Mouse (Mus musculus): ENCODE results near the gene Fzr1. TPM values are rescaled to one million over a fixed set of nuclear protein-coding genes. Genes with fewer than 3 reads are reported as not detected.

Fzr1 gene
- polyA plus RNA-seq, 1 experiment from 2014 or later, result 112 TPM

DNA sequence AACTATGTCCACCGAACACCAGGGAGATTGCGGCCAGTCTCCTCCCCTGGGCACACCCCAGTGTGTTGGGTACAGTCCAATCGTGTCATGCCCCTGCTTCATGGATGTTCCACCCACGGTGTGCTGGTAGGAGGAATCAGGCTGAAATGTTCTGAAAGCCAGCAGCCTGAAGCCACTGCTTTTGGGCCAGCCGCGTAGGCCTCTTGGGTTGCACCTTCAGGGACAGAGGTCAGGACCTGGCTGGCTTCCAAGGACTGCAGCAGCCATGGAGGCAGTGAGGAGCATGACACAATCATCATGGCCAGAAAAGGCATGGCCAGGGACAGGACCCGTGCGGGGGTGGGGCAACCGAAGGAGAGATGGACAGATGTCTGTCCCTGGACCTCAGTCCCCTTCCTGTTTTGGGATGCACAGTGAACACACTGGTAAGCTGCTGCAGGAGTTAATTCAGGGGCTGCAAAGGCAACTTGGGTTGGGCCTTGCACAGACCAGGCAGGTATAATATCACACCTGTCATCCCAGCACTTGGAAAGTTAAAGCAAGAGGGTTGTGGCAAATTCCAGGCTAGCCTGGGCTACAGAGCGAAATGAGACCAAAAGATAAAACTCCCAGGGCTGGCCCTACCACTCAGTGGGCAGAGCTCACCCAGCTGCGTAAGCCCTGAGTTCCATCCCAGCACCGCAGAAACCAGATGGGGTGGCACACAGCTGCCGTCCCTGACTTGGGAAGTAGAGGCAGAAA, 59.6 kb downstream of the Fzr1 start:
- Histone ChIP-seq H3K4me1 (peaks cover 48% of the 10 kb centered on the region), H3K27ac (peak overlapping the region; percentile 89), H3K9me3 (no peaks in the 10 kb centered on the region), H3K36me3 (peaks cover 68% of the 10 kb centered on the region), H3K4me3 (peak overlapping the region; percentile 96; the same call in 1 of the 2 replicates), H3K9ac (peak overlapping the region; percentile 67; the same call in 1 of the 2 replicates), H3K27me3 (no peaks in the 10 kb centered on the region), H3K4me2 (replicated peaks) (peak overlapping the region; percentile 91)
- WGBS, result 92% methylated on average over 13 of the region's 13 CpGs
- no peak for ATAC-seq (ENCODE audit: low FRiP score, low read depth)

DNA sequence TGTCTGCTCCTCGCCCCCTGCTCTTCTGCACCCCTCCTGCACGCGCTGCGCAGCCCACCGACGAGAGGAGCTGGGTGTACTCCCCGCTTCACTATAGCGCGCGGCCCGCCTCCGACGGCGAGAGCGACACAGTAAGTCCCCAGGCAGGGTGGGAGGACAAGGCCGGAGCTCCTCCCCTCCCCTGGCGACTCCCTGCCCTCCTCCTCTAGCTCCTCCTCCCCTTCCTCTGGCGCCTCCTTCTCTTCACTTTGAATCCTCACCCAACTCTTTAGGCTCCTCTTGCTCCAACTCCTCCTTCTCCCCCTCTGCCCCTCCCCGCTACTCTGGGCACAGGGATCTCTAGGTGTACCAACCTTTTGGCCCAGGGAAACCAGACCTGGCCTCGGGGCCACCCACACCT, 61.0 kb downstream of the Fzr1 start:
- Histone ChIP-seq H3K9ac (peak overlapping the region; percentile 56), H3K27ac (peak overlapping the region; percentile 39; the same call in 1 of the 2 replicates), H3K9me3 (no peaks in the 10 kb centered on the region), H3K4me1 (peaks cover 44% of the 10 kb centered on the region), H3K36me3 (peaks cover 68% of the 10 kb centered on the region), H3K27me3 (no peaks in the 10 kb centered on the region), H3K4me3 (peak overlapping the region; percentile 23), H3K4me2 (replicated peaks) (peak overlapping the region; percentile 54)
- no peak for ATAC-seq (ENCODE audit: low FRiP score, low read depth)
- 23% methylated on average over 20 of the region's 20 CpGs for WGBS

DNA sequence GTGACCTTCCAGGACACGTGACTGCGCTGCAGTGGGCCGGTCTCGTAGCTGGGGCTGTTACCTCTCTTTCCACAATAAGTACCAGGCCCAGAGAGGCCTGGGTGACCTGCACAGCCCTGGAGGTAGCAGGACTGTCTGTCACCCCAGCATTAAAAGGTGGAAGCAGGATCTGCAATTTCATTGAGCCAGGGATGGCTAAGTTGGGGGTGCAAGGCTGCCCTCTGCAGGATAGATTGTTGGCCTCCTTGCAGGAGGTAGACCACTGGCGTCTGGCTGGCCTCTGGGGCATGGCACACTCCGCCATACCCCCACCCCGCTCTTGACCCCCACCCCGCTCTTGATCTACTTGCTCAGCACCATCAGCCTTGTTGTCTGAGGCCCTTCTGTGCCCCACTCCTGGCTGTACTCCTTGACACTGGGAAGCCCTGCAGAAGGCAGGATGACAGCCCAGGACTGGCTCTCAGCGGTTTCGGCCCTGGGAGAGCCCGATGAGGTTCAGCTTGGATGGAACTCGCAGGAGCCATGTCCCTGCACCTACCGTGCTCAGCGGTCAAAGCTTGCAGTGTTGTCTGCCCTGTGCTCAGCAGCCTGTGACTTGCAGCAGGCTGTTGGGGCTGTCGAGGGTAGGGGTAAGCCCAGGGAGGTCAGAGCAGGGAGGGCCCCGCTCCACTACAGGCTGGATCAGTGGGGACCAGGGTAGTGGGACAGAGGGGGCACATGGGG, 61.8 kb downstream of the Fzr1 start:
- Histone ChIP-seq H3K4me2 (replicated peaks) (peak overlapping the region; percentile 54), H3K4me3 (peak overlapping the region; percentile 23), H3K9me3 (no peaks in the 10 kb centered on the region), H3K27me3 (no peaks in the 10 kb centered on the region), H3K36me3 (peaks cover 74% of the 10 kb centered on the region), H3K27ac (0 out of 2 replicates have a peak overlapping the region, but pooled peaks have one; percentile 39), H3K4me1 (peaks cover 36% of the 10 kb centered on the region), H3K9ac (peak overlapping the region; percentile 56)
- no peak for ATAC-seq (ENCODE audit: low FRiP score, low read depth)
- WGBS, result 43% methylated on average over 16 of the region's 16 CpGs

Small RNA genes lying within 50 kb of the gene (microRNA-seq; reads per million reads assigned to microRNA genes)
- gene Mir1191b (not detected), gene Mir6913 (not detected)

Other genes with a start within 250 kb of the Fzr1 start
- 22.5 and 22.6 TPM in 2 replicates for gene Zbtb7a, start 243.3 kb downstream of the Fzr1 start, polyA plus RNA-seq (2015; fragmentation: Nextera tagmentation; extraction: Ambion mirVana)
- gene Pias4, start 210.6 kb downstream of the Fzr1 start, polyA plus RNA-seq (2015; fragmentation: Nextera tagmentation; extraction: Ambion mirVana), result 62.2 and 62.3 TPM in 2 replicates
- gene Eef2, start 201.9 kb downstream of the Fzr1 start, polyA plus RNA-seq (2015; fragmentation: Nextera tagmentation; extraction: Ambion mirVana), result 577 and 592 TPM in 2 replicates
- gene Dapk3, start 195.5 kb downstream of the Fzr1 start, polyA plus RNA-seq (2015; fragmentation: Nextera tagmentation; extraction: Ambion mirVana), result 53.4 and 53.7 TPM in 2 replicates
- gene 4930442H23Rik, start 194.7 kb downstream of the Fzr1 start, polyA plus RNA-seq (2015; fragmentation: Nextera tagmentation; extraction: Ambion mirVana), result not detected in 2 replicates
- gene Nmrk2, start 176.5 kb downstream of the Fzr1 start, polyA plus RNA-seq (2015; fragmentation: Nextera tagmentation; extraction: Ambion mirVana), result 0.18 and 0.26 TPM in 2 replicates
- 0.20 and 0.43 TPM in 2 replicates for gene Atcay, start 147.7 kb downstream of the Fzr1 start, polyA plus RNA-seq (2015; fragmentation: Nextera tagmentation; extraction: Ambion mirVana)
- gene Zfr2, start 145.4 kb downstream of the Fzr1 start, polyA plus RNA-seq (2015; fragmentation: Nextera tagmentation; extraction: Ambion mirVana), result 11.5 and 11.6 TPM in 2 replicates
- gene Matk, start 125.6 kb downstream of the Fzr1 start, polyA plus RNA-seq (2015; fragmentation: Nextera tagmentation; extraction: Ambion mirVana), result 4.7 and 5.4 TPM in 2 replicates
- 206 and 213 TPM in 2 replicates for gene Mrpl54, start 111.6 kb downstream of the Fzr1 start, polyA plus RNA-seq (2015; fragmentation: Nextera tagmentation; extraction: Ambion mirVana)
- gene Apba3, start 111.6 kb downstream of the Fzr1 start, polyA plus RNA-seq (2015; fragmentation: Nextera tagmentation; extraction: Ambion mirVana), result 63.3 and 63.5 TPM in 2 replicates
- gene Tjp3, start 86.9 kb downstream of the Fzr1 start, polyA plus RNA-seq (2015; fragmentation: Nextera tagmentation; extraction: Ambion mirVana), result 2.6 and 2.9 TPM in 2 replicates
- 51.5 and 58.5 TPM in 2 replicates for gene Pip5k1c, start 85.6 kb downstream of the Fzr1 start, polyA plus RNA-seq (2015; fragmentation: Nextera tagmentation; extraction: Ambion mirVana)
- 41.8 and 42.3 TPM in 2 replicates for gene Cactin, start 57.4 kb downstream of the Fzr1 start, polyA plus RNA-seq (2015; fragmentation: Nextera tagmentation; extraction: Ambion mirVana)
- gene Tbxa2r, start 49.8 kb downstream of the Fzr1 start, polyA plus RNA-seq (2015; fragmentation: Nextera tagmentation; extraction: Ambion mirVana), result 5.2 and 7.8 TPM in 2 replicates
- 0.06 TPM in 1 of 2 replicates, not detected in the other for gene Gipc3, start 35.2 kb downstream of the Fzr1 start, polyA plus RNA-seq (2015; fragmentation: Nextera tagmentation; extraction: Ambion mirVana)
- 106 and 109 TPM in 2 replicates for gene Hmg20b, start 28.0 kb downstream of the Fzr1 start, polyA plus RNA-seq (2015; fragmentation: Nextera tagmentation; extraction: Ambion mirVana)
- 12.2 and 13.6 TPM in 2 replicates for gene Mfsd12, start 21.0 kb downstream of the Fzr1 start, polyA plus RNA-seq (2015; fragmentation: Nextera tagmentation; extraction: Ambion mirVana)
- gene 4930404N11Rik, start 12.7 kb downstream of the Fzr1 start, polyA plus RNA-seq (2015; fragmentation: Nextera tagmentation; extraction: Ambion mirVana), result 0.97 and 1.0 TPM in 2 replicates
- 72.7 and 79.4 TPM in 2 replicates for gene Dohh, start 5.9 kb upstream of the Fzr1 start, polyA plus RNA-seq (2015; fragmentation: Nextera tagmentation; extraction: Ambion mirVana)
- gene Gm48551, start 6.0 kb upstream of the Fzr1 start, polyA plus RNA-seq (2015; fragmentation: Nextera tagmentation; extraction: Ambion mirVana), result 3.3 and 4.0 TPM in 2 replicates
- gene Gm48552, start 10.5 kb upstream of the Fzr1 start, polyA plus RNA-seq (2015; fragmentation: Nextera tagmentation; extraction: Ambion mirVana), result 1.7 and 1.9 TPM in 2 replicates
- 4.2 and 4.7 TPM in 2 replicates for gene Smim24, start 14.5 kb upstream of the Fzr1 start, polyA plus RNA-seq (2015; fragmentation: Nextera tagmentation; extraction: Ambion mirVana)
- gene Nfic, start 77.1 kb upstream of the Fzr1 start, polyA plus RNA-seq (2015; fragmentation: Nextera tagmentation; extraction: Ambion mirVana), result 77.2 and 82.8 TPM in 2 replicates
- gene Celf5, start 104.2 kb upstream of the Fzr1 start, polyA plus RNA-seq (2015; fragmentation: Nextera tagmentation; extraction: Ambion mirVana), result 1.6 TPM in 2 replicates
- 98.0 and 102 TPM in 2 replicates for gene Ncln, start 117.9 kb upstream of the Fzr1 start, polyA plus RNA-seq (2015; fragmentation: Nextera tagmentation; extraction: Ambion mirVana)
- 0.28 and 0.53 TPM in 2 replicates for gene S1pr4, start 121.6 kb upstream of the Fzr1 start, polyA plus RNA-seq (2015; fragmentation: Nextera tagmentation; extraction: Ambion mirVana)
- 1.6 and 1.9 TPM in 2 replicates for gene Gna15, start 145.7 kb upstream of the Fzr1 start, polyA plus RNA-seq (2015; fragmentation: Nextera tagmentation; extraction: Ambion mirVana)
- gene Gna11, start 166.7 kb upstream of the Fzr1 start, polyA plus RNA-seq (2015; fragmentation: Nextera tagmentation; extraction: Ambion mirVana), result 89.8 and 89.9 TPM in 2 replicates
- 477 and 492 TPM in 2 replicates for gene Aes, start 181.0 kb upstream of the Fzr1 start, polyA plus RNA-seq (2015; fragmentation: Nextera tagmentation; extraction: Ambion mirVana)
- 68.8 and 69.8 TPM in 2 replicates for gene Tle2, start 196.0 kb upstream of the Fzr1 start, polyA plus RNA-seq (2015; fragmentation: Nextera tagmentation; extraction: Ambion mirVana)
- gene Tle6, start 222.6 kb upstream of the Fzr1 start, polyA plus RNA-seq (2015; fragmentation: Nextera tagmentation; extraction: Ambion mirVana), result 13.8 and 18.4 TPM in 2 replicates
- 1.3 and 1.5 TPM in 2 replicates for gene BC025920, start 227.8 kb upstream of the Fzr1 start, polyA plus RNA-seq (2015; fragmentation: Nextera tagmentation; extraction: Ambion mirVana)
- 60.3 and 61.9 TPM in 2 replicates for gene Sirt6, start 249.3 kb upstream of the Fzr1 start, polyA plus RNA-seq (2015; fragmentation: Nextera tagmentation; extraction: Ambion mirVana)